30 mouse cellular contexts compared by ENCODE assay signal in the genomic region with DNA sequence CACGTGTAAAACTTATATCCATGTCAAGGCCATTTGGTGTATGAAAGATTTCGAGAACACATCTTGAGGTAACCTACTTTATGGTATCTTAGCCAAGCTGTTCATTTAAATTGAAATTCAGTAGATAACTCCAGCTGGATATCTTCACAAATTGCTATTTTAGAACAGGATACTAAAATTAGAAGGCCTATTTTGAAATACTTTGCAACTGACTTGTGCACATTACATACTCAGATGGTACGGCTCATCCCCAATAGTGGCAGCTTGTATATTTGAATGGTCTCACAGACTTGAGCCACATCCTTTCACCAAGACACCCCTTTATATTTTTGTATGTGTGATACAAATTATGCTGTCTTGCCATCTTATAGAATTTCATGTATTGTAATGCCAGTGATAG.
DNase-seq lines count a peak whose midpoint lies in the region; ATAC-seq and TF ChIP-seq lines count a peak whose summit lies in the region.
"Had no signal": no experiment of that assay in that cellular context is flagged by ENCODE, and none has a peak within 500 bp of the region (broad histone marks: within the 10 kb centered on the region; RNA-seq: fewer than 3 reads in every experiment).

No protein-coding gene starts in this region.

- TF ChIP-seq CTCF in forebrain, postnatal 0 days (IDR thresholded peaks at IDR 0.05; ENCODE audit: low read depth) = no peak
- no peak for TF ChIP-seq CTCF in lung, postnatal 0 days (IDR thresholded peaks at IDR 0.05)

- TF ChIP-seq EP300 in lung, postnatal 0 days (IDR thresholded peaks at IDR 0.05) = peak; percentile 43; the same call in 1 of the 2 replicates

- H3K4me3 ChIP-seq in forebrain, postnatal 0 days (ENCODE audit: low read depth, low read length) = no peak overlapping the region
- no peak overlapping the region for H3K4me3 ChIP-seq in forebrain, embryonic 11.5 days (ENCODE audit: low read depth, low read length)
- H3K4me3 ChIP-seq in lung, postnatal 0 days (ENCODE audit: low read depth, low read length) = no peak overlapping the region
- H3K4me3 ChIP-seq: embryonic facial prominence, embryonic 13.5 days; embryonic facial prominence, embryonic 15.5 days; erythroblast, embryonic 14.5 days; forebrain, embryonic 10.5 days; forebrain, embryonic 13.5 days; forebrain, embryonic 15.5 days had no signal

- 64% methylated on average over 3 of the region's 3 CpGs for WGBS in forebrain, postnatal 0 days
- 82% methylated on average over 3 of the region's 3 CpGs for WGBS in forebrain, embryonic 11.5 days
- WGBS in lung, postnatal 0 days = 55% methylated on average over 3 of the region's 3 CpGs

- H3K4me2 ChIP-seq in forebrain, postnatal 0 days (ENCODE audit: low read depth) = no peak overlapping the region
- H3K4me2 ChIP-seq in forebrain, embryonic 11.5 days (ENCODE audit: low read depth, low read length, severe bottlenecking) = no peak overlapping the region
- H3K4me2 ChIP-seq in lung, postnatal 0 days (replicated peaks; ENCODE audit: low read depth, low read length) = no peak overlapping the region
- H3K4me2 ChIP-seq: embryonic facial prominence, embryonic 13.5 days; embryonic facial prominence, embryonic 15.5 days; forebrain, embryonic 13.5 days; forebrain, embryonic 15.5 days had no signal

- peak; percentile 70 for ATAC-seq in forebrain, postnatal 0 days
- no peak for ATAC-seq in forebrain, embryonic 11.5 days (replicated peaks; ENCODE audit: low FRiP score)
- peak; percentile 54 for ATAC-seq in lung, postnatal 0 days
- ATAC-seq: activated CD4-positive, CD25-positive, alpha-beta regulatory T cell, adult 4 months; CD4-positive, CD25-positive, alpha-beta regulatory T cell, adult 4 months; forebrain, embryonic 15.5 days; Patski had no signal

- no peaks in the 10 kb centered on the region for H3K36me3 ChIP-seq in forebrain, postnatal 0 days (ENCODE audit: insufficient read depth)
- no peaks in the 10 kb centered on the region for H3K36me3 ChIP-seq in forebrain, embryonic 11.5 days (ENCODE audit: control insufficient read depth, insufficient read depth, low read length)
- no peaks in the 10 kb centered on the region for H3K36me3 ChIP-seq in lung, postnatal 0 days (ENCODE audit: insufficient read depth, low read length)
- H3K36me3 ChIP-seq: embryonic facial prominence, embryonic 13.5 days; embryonic facial prominence, embryonic 15.5 days; forebrain, embryonic 10.5 days; forebrain, embryonic 15.5 days; G1E had no signal

- H3K9me3 ChIP-seq in forebrain, postnatal 0 days (ENCODE audit: low read length) = no peaks in the 10 kb centered on the region
- H3K9me3 ChIP-seq in forebrain, embryonic 11.5 days (ENCODE audit: control insufficient read depth, low read length) = no peaks in the 10 kb centered on the region
- H3K9me3 ChIP-seq in lung, postnatal 0 days (ENCODE audit: low read length) = no peaks in the 10 kb centered on the region
- H3K9me3 ChIP-seq: embryonic facial prominence, embryonic 13.5 days; embryonic facial prominence, embryonic 15.5 days; forebrain, embryonic 10.5 days; forebrain, embryonic 13.5 days; forebrain, embryonic 15.5 days; G1E had no signal

- H3K9ac ChIP-seq in forebrain, postnatal 0 days = no peak overlapping the region
- no peak overlapping the region for H3K9ac ChIP-seq in forebrain, embryonic 11.5 days (ENCODE audit: low read length)
- H3K9ac ChIP-seq in lung, postnatal 0 days (replicated peaks; ENCODE audit: low read depth) = no peak overlapping the region
- H3K9ac ChIP-seq: embryonic facial prominence, embryonic 13.5 days; embryonic facial prominence, embryonic 15.5 days; forebrain, embryonic 13.5 days; forebrain, embryonic 15.5 days had no signal

- H3K27ac ChIP-seq in forebrain, postnatal 0 days (ENCODE audit: low read depth, low read length) = no peak overlapping the region
- H3K27ac ChIP-seq in forebrain, embryonic 11.5 days (ENCODE audit: low read depth, low read length) = no peak overlapping the region
- no peak overlapping the region for H3K27ac ChIP-seq in lung, postnatal 0 days (ENCODE audit: low read length)
- H3K27ac ChIP-seq: embryonic facial prominence, embryonic 13.5 days; embryonic facial prominence, embryonic 15.5 days; forebrain, embryonic 10.5 days; forebrain, embryonic 13.5 days; forebrain, embryonic 15.5 days had no signal

- H3K27me3 ChIP-seq in forebrain, postnatal 0 days (ENCODE audit: insufficient read depth, low read length) = no peaks in the 10 kb centered on the region
- no peaks in the 10 kb centered on the region for H3K27me3 ChIP-seq in forebrain, embryonic 11.5 days (ENCODE audit: control insufficient read depth, insufficient read depth, low read length)
- no peaks in the 10 kb centered on the region for H3K27me3 ChIP-seq in lung, postnatal 0 days (replicated peaks; ENCODE audit: insufficient read depth, low read length)
- H3K27me3 ChIP-seq: CH12.LX; embryonic facial prominence, embryonic 13.5 days; embryonic facial prominence, embryonic 15.5 days; forebrain, embryonic 13.5 days; forebrain, embryonic 15.5 days; Patski had no signal

- no peaks in the 10 kb centered on the region for H3K4me1 ChIP-seq in forebrain, postnatal 0 days (ENCODE audit: insufficient read depth)
- no peaks in the 10 kb centered on the region for H3K4me1 ChIP-seq in forebrain, embryonic 11.5 days (replicated peaks; ENCODE audit: control insufficient read depth, insufficient read depth, low read length)
- H3K4me1 ChIP-seq in lung, postnatal 0 days (ENCODE audit: insufficient read depth, low read depth, low read length) = no peaks in the 10 kb centered on the region
- H3K4me1 ChIP-seq: embryonic facial prominence, embryonic 13.5 days; embryonic facial prominence, embryonic 15.5 days; forebrain, embryonic 10.5 days; forebrain, embryonic 13.5 days; forebrain, embryonic 15.5 days had no signal

- peak; percentile 33 for DNase-seq in forebrain, postnatal 0 days
- no peak for DNase-seq in forebrain, embryonic 11.5 days (ENCODE audit: low spot score)
- peak; percentile 2 for DNase-seq in layer of hippocampus, adult 9-10 months (ENCODE audit: low spot score)
- DNase-seq in layer of hippocampus, adult 11-12 months (ENCODE audit: low spot score) = no peak
- peak; percentile 56 for DNase-seq in lung, postnatal 0 days (ENCODE audit: low spot score)
- no peak for DNase-seq in lung, postnatal 10 days
- DNase-seq in brain, adult 2 months (ENCODE audit: low read depth, low spot score) = peak; percentile 62
- DNase-seq in gastrocnemius, postnatal 10 days = no peak
- DNase-seq: adrenal gland, adult 8-10 months; adrenal gland, postnatal 14 days; adrenal gland, postnatal 36 days; B cell, adult 2 months; cerebellum, adult 11 months; cerebellum, adult 18-20 months; cerebellum, adult 8-10 months; cerebellum, adult 9-11 months; cerebellum, postnatal 14 days; cerebellum, postnatal 36 days; embryo, embryonic 11 days had no signal

Comparison
In these comparisons a context has a peak if more than half of its experiments do, and no peak if none do; other contexts are left out.
1. DNase-seq: peak in forebrain, postnatal 0 days (single experiment), layer of hippocampus, adult 9-10 months (single experiment), lung, postnatal 0 days (single experiment) and brain, adult 2 months (single experiment); none in forebrain, embryonic 11.5 days (single experiment), layer of hippocampus, adult 11-12 months (single experiment), lung, postnatal 10 days (single experiment) and gastrocnemius, postnatal 10 days (single experiment).